Mouse (Mus musculus): ENCODE measurements around the gene Dcun1d3. TPM values are rescaled to one million over a fixed set of nuclear protein-coding genes. Genes with fewer than 3 reads are reported as not detected.

The Dcun1d3 gene
- polyA plus RNA-seq, 1 experiment from 2014 or later: 19.9 TPM

DNA sequence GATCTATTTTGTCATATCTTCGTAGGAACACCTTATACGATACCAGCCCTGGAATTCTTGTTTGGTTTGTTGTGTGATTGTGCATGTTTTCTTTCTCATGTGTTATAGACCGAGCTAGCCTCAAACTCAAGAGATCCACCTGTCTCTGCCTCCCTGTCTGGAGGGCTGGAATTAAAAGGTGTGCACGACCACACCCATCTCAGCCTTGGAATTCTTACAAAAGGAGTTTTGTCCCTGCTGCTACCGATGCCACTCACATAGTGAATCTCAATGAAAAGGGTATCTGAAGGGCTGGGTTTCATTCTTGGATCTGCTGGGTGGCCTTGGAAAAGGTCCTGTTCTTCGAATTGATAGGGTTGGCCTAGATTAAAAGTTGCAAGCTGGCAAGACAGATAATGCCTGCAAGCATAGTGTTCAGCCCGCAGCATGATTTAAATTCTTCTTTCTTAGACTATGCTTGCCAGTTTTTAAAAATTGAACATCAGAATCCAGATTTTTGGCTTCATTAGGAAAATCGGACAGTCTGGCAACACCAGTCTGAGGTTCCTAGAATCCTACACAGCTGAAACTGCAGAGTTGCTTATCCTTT is 1.5 kb upstream of the Dcun1d3 start:
- Histone ChIP-seq H3K4me2 (no peak overlapping the region), H3K27ac (no peak overlapping the region), H3K4me1 (peaks cover 36% of the 10 kb centered on the region), H3K9me3 (no peaks in the 10 kb centered on the region), H3K36me3 (replicated peaks) (no peaks in the 10 kb centered on the region), H3K4me3 (no peak overlapping the region), H3K9ac (no peak overlapping the region), H3K27me3 (replicated peaks) (no peaks in the 10 kb centered on the region)
- 95% methylated on average over 8 of the region's 8 CpGs for WGBS
- no peak for ATAC-seq (replicated peaks)

DNA sequence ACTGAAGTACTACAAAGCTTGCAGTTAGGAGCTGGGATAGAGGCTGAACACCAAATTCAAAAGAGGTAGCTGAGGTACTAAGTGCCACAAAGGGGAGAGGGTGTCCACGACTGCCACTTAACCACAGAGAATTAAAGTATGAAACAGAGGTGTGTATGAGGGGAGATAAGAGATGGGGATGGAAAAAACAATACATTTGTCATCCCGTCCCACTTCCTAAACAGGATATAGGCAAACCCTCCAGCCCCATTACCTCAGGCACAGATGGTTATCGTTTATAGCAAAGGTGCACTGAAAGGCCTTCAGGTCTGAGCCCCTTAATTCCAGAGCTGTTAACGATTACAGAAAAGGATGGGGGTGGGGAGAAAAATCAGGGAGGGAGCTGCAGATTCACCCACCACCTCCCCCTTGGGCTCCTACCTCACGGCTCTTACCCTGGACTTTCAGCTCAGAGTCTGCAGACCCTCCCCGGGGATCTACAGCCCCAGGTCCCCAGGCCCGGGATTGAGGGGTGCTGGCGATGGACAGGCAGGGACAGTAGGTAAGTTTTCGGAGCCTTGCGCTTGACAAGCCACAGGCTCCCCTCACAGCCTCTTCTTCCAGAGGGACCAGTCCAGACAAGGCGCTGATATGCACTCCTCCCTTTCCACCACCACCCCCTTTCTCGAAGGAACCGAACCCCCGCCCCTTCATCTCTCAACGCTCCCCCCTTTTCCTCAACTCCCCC is 1.1 kb downstream of the Dcun1d3 start:
- WGBS: 2% methylated on average over 13 of the region's 15 CpGs
- Histone ChIP-seq H3K9ac (peak overlapping the region; percentile 86), H3K4me1 (peaks cover 37% of the 10 kb centered on the region), H3K27me3 (replicated peaks) (no peaks in the 10 kb centered on the region), H3K9me3 (no peaks in the 10 kb centered on the region), H3K27ac (peak overlapping the region; percentile 98), H3K36me3 (replicated peaks) (no peaks in the 10 kb centered on the region), H3K4me3 (peak overlapping the region; percentile 82), H3K4me2 (peak overlapping the region; percentile 64)
- peak; percentile 73 for ATAC-seq (replicated peaks)

DNA sequence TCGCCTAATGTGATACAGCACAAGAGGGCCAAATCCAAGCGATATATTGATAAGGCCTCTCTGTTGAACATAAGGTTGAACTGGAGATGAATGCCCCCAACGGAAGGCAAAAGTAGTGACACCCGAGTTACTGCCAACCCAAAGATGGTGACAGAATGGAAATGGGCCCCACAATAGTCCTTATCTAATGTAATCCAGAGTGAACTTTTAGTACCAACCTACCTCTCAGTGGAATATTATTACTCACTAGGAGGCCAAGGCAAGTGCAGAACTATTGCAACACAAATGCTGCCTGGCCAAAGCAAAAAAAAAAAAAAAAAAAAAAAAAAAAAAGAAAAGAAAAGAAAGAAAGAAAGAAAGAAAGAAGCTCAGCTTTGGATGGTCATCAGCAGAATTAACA is 3.4 kb downstream of the Dcun1d3 start:
- H3K36me3 ChIP-seq (replicated peaks): no peaks in the 10 kb centered on the region
- peaks cover 37% of the 10 kb centered on the region for H3K4me1 ChIP-seq
- H3K4me2 ChIP-seq: no peak overlapping the region
- no peak overlapping the region for H3K9ac ChIP-seq
- H3K9me3 ChIP-seq: no peaks in the 10 kb centered on the region
- no peak overlapping the region for H3K4me3 ChIP-seq
- H3K27ac ChIP-seq: no peak overlapping the region
- 97% methylated on average over 4 of the region's 4 CpGs for WGBS
- H3K27me3 ChIP-seq (replicated peaks): no peaks in the 10 kb centered on the region
- no peak for ATAC-seq (replicated peaks)

DNA sequence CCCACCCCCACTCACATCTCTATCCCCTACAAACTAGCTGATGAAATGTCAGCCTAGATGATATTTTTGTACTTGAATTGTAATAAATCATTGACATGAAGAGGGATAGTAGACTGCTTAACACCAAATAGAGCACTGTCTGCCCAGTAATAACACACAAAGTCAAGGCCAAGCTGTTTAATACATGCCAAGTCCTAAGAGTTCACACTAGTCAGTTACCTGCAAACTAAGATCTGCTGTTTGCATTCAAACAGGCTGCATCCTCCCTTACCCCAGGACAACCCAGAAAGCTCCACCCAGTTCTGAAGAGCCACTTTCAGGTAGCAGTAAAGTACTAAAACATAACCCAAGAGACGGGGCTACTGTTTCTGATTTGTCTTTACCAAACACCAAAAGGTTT is 3.9 kb downstream of the Dcun1d3 start:
- no peak overlapping the region for H3K9ac ChIP-seq
- H3K9me3 ChIP-seq: no peaks in the 10 kb centered on the region
- 96% methylated on average over 1 of the region's 1 CpGs for WGBS
- peaks cover 31% of the 10 kb centered on the region for H3K4me1 ChIP-seq
- H3K4me3 ChIP-seq: no peak overlapping the region
- no peak for ATAC-seq (replicated peaks)
- no peaks in the 10 kb centered on the region for H3K27me3 ChIP-seq (replicated peaks)
- no peaks in the 10 kb centered on the region for H3K36me3 ChIP-seq (replicated peaks)
- no peak overlapping the region for H3K4me2 ChIP-seq
- no peak overlapping the region for H3K27ac ChIP-seq

DNA sequence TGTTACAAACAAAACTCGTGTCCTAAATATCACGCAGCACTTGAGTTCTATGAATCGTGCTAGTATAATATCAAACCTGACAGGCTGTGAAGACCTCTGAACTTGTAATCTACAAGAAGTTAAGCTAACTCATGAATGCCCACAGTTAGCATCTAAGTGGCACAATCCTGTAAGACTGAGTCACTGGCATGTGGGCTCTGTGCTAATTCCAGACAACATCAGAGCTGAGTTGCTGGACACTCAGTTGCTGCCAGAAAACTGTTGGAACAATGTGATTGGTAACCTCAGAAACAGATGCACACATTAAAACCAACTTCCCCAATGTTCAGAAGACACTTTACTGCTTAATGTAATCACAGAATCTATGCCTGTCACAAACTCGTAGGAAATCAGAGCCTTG is 8.2 kb downstream of the Dcun1d3 start:
- H3K27ac ChIP-seq: no peak overlapping the region
- H3K4me3 ChIP-seq: no peak overlapping the region
- no peaks in the 10 kb centered on the region for H3K9me3 ChIP-seq
- no peak overlapping the region for H3K4me2 ChIP-seq
- no peaks in the 10 kb centered on the region for H3K36me3 ChIP-seq (replicated peaks)
- 91% methylated on average over 4 of the region's 4 CpGs for WGBS
- H3K9ac ChIP-seq: no peak overlapping the region
- peaks cover 2% of the 10 kb centered on the region; the same call in 1 of the 2 replicates for H3K4me1 ChIP-seq
- no peak for ATAC-seq (replicated peaks)
- H3K27me3 ChIP-seq (replicated peaks): no peaks in the 10 kb centered on the region

DNA sequence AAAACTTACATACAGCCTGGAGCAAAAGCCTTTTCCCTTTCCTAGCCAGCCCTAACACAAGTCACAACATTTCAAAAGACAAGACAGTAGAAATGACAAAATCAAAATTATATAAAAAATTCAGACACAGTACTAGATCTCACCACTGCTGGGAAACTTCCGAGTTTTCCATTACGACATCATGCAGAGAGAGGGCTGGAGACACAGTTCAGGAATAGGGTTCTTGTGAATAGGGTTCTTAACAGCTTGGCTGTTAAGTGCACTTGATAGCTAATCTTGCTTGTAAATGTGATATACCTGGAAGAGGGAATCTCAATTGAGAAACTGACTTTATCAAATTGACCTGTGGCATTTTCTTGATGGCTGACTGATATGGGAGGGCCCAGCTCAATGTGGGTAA is 14.9 kb downstream of the Dcun1d3 start:
- Histone ChIP-seq H3K27me3 (replicated peaks) (no peaks in the 10 kb centered on the region), H3K9me3 (no peaks in the 10 kb centered on the region), H3K9ac (no peak overlapping the region), H3K4me2 (no peak overlapping the region), H3K27ac (no peak overlapping the region), H3K4me1 (no peaks in the 10 kb centered on the region), H3K36me3 (replicated peaks) (no peaks in the 10 kb centered on the region), H3K4me3 (no peak overlapping the region)
- no peak for ATAC-seq (replicated peaks)
- 85% methylated on average over 2 of the region's 2 CpGs for WGBS

DNA sequence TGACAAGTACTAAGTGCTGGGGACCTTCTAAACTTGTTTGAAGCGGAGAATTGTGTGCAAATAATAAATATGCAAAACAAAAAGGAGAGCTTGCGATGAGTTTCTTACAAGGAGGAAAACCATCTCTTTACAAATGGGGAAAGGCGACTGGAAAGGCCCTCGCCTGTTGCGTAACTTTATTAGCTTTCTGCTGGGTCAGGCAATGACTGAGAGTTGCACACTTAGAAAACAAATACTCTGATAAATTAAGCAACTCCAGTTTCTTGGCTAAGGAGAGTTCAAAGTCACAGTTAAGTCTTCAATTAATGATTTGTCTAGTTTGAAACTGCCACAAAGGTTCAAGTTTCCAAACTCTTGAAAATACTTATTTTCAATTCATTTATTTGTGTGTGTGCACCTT is 15.8 kb downstream of the Dcun1d3 start:
- Histone ChIP-seq H3K27ac (no peak overlapping the region), H3K9ac (no peak overlapping the region), H3K4me2 (no peak overlapping the region), H3K4me1 (no peaks in the 10 kb centered on the region), H3K4me3 (no peak overlapping the region), H3K9me3 (no peaks in the 10 kb centered on the region), H3K36me3 (replicated peaks) (no peaks in the 10 kb centered on the region), H3K27me3 (replicated peaks) (no peaks in the 10 kb centered on the region)
- ATAC-seq (replicated peaks): no peak
- 91% methylated on average over 5 of the region's 5 CpGs for WGBS

- H3K36me3 ChIP-seq (replicated peaks): no peaks in the 10 kb centered on the region
- no peak overlapping the region for H3K27ac ChIP-seq
- ATAC-seq (replicated peaks): no peak
- H3K27me3 ChIP-seq (replicated peaks): no peaks in the 10 kb centered on the region
- no peaks in the 10 kb centered on the region for H3K4me1 ChIP-seq
- H3K9ac ChIP-seq: no peak overlapping the region
- no peak overlapping the region for H3K4me2 ChIP-seq
- no peak overlapping the region for H3K4me3 ChIP-seq
- H3K9me3 ChIP-seq: no peaks in the 10 kb centered on the region
- 93% methylated on average over 4 of the region's 4 CpGs for WGBS
These were observed 16.9 kb downstream of the Dcun1d3 start for GRCm38 (mm10) chr7:119879171-119879570.

DNA sequence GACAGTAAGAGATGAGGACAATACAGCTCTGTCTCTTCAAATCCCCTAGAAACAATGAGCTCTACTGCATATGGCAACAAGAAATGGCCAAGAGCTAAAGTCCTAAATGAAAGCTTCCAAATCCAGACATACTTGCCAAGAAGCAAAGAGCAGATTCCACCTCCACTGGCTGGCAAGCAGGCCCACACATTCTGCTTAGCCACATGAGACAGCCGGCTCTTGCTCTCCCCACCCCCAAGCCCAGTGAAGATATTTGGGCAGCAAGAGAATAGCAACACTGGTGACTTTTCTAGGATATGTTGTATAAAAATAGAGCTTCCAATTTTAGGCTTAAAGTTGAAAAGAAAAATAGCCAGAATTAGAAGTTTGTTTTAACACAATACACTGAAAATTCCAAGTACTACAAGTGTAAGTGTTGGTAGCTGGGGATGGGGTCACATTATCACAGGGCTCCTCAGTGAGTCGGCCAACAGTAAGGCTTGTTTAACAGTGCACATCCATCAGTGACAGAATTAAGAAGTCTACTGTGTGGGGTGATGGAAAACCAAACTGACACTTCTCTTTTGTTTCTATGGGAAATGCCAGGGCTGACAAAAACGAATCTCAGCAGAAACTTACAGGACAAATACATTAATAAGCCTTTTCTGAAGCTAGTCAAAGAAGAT is 20.2 kb downstream of the Dcun1d3 start:
- 60% methylated on average over 3 of the region's 3 CpGs for WGBS
- no peak for ATAC-seq (replicated peaks)

DNA sequence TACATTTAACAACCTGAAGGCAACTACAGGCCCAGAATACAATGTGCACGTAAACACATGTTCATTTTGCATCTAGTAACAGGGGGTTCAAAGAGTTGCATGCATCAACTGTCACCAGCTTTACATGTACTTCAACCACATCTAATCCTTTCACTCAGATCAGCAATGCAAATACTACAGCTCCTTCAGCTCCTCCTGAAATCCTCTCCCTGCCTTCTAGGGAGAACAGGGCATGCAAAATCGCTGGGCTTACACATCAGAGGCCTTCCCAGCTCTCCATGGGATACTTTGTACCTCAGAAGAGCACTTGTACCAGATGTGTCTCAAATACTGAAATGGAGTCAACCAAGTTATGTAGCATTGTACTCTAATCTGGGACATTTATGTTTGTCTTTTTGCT is 23.0 kb downstream of the Dcun1d3 start:
- Histone ChIP-seq H3K36me3 (replicated peaks) (no peaks in the 10 kb centered on the region), H3K9ac (no peak overlapping the region), H3K27me3 (replicated peaks) (no peaks in the 10 kb centered on the region), H3K4me3 (no peak overlapping the region), H3K27ac (no peak overlapping the region), H3K9me3 (no peaks in the 10 kb centered on the region), H3K4me2 (no peak overlapping the region), H3K4me1 (0 out of 2 replicates have a peak, but pooled peaks cover 5% of the 10 kb centered on the region)
- ATAC-seq (replicated peaks): 0 out of 2 replicates have a peak, but pooled peaks have one; percentile 42
- WGBS: 15% methylated on average over 2 of the region's 2 CpGs

More for the DNA sequence above, 20.2 kb downstream of the Dcun1d3 start:
- Histone ChIP-seq H3K4me2 (no peak overlapping the region), H3K4me1 (0 out of 2 replicates have a peak, but pooled peaks cover 5% of the 10 kb centered on the region), H3K27ac (no peak overlapping the region), H3K4me3 (no peak overlapping the region), H3K36me3 (replicated peaks) (no peaks in the 10 kb centered on the region), H3K9me3 (no peaks in the 10 kb centered on the region), H3K27me3 (replicated peaks) (no peaks in the 10 kb centered on the region), H3K9ac (no peak overlapping the region)

DNA sequence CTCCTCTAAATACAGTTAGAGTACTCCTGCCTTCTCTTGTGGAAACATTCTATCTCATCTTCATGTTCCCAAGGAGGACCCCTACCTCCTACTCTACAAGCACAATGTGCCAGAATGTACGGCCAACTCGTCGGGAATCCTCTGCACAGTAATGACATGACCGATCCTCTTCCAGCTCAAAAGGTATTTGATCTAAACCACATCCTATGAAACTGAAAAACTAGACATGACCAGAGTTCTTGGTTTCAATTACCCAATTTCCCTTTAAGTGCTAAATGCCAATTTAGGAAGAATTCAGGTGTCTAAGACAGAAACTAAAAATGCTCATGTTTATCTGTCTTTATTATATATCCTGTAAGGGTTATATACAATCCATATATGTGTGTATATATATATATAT is 23.9 kb downstream of the Dcun1d3 start:
- WGBS: 73% methylated on average over 4 of the region's 4 CpGs
- no peak for ATAC-seq (replicated peaks)
- H3K36me3 ChIP-seq (replicated peaks): no peaks in the 10 kb centered on the region

DNA sequence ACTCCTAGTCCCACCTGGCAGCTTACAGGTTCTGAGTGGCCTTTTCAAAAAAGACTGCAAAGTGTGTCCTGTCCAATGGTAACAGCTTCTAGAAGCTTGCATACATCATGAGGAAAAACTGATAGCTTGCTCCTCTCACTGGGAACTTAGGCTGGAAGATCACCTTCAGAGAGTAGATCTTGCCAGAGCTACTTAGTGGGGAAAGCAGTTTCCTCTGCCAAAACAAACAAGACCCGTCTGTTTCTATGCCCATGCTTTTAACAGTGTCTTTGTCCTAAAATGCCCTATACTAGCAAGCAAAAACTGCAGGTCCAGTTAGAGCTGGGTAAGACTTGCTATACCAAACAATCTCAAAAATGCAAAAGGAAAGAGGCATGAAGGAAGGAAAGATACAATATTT is 30.0 kb downstream of the Dcun1d3 start:
- H3K9ac ChIP-seq: no peak overlapping the region
- H3K27me3 ChIP-seq (replicated peaks): no peaks in the 10 kb centered on the region
- H3K27ac ChIP-seq: no peak overlapping the region
- H3K9me3 ChIP-seq: no peaks in the 10 kb centered on the region
- no peaks in the 10 kb centered on the region for H3K36me3 ChIP-seq (replicated peaks)
- no peak for ATAC-seq (replicated peaks)
- 71% methylated on average over 1 of the region's 1 CpGs for WGBS
- peaks cover 11% of the 10 kb centered on the region; the same call in 1 of the 2 replicates for H3K4me1 ChIP-seq
- no peak overlapping the region for H3K4me3 ChIP-seq
- H3K4me2 ChIP-seq: no peak overlapping the region

More for the DNA sequence above, 23.9 kb downstream of the Dcun1d3 start:
- Histone ChIP-seq H3K4me1 (0 out of 2 replicates have a peak, but pooled peaks cover 5% of the 10 kb centered on the region), H3K4me3 (no peak overlapping the region), H3K9ac (no peak overlapping the region), H3K9me3 (no peaks in the 10 kb centered on the region), H3K27me3 (replicated peaks) (no peaks in the 10 kb centered on the region), H3K4me2 (no peak overlapping the region), H3K27ac (no peak overlapping the region)
